Mouse (Mus musculus) thymus, postnatal 14 days (tissue): Measurements from ENCODE around the gene Myof.

ENCODE experiments used
- DNase-seq: peaks from one replicate; pipeline ENCODE4 v3.0.0; 2021

Gene Myof

DNA sequence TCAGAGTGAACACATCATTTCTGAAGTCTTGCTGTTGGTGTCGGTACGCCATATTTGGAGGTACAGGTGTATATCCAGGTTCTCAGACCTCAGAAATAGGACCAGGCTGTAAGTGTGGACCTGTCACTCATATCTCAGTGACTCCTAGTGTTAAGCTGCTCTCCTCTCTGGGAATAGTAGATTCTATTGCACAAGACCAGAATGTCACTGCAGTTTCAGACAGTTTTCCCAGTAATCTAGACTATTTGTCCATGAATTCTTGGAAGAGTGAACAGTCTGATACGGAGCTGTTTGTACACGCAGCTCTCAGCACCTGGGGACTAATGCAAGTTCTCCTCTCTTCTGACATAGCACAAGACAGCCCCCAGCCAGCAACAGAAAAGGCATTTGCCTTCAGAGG, 42.4 kb downstream of the Myof start:
- no peak for DNase-seq

DNA sequence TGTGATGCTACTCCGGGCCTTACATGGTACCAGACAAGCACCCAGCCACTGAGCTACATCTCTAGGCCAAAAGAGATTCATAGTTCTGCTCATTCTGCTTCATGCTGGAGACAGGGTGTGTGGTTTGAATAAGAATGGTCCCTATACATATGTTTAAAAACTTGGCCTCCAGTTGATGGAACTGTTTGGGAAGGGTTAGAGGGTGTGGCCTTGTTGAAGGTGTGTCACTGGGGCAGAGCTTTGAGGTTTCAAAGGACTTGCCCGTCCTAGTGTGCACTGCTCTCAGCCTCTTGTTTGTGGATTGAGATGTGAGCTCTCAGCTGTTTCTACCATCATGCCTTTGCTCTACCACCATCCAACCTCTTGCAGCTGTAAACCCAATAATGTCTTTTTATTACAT, 43.4 kb downstream of the Myof start:
- no peak for DNase-seq

DNA sequence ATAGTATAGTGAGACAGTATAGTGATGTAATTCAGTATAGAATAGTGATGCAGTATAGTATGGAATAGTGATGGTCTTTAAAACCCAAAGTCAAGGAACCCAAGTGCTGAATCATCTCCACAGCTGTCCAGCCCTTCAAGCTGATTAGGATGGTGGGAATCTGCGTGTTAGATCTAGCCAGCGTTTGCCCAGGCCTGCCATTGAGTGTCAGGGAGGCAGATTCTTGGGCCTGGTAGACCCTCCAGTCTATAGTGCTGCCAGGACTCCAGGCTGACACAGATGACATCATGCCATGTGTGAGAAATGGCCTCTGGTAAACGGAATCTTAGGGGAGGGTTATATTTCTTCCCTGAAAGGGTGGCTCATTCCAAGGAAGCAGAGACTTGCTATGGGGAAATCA, 49.1 kb downstream of the Myof start:
- DNase-seq: no peak

DNA sequence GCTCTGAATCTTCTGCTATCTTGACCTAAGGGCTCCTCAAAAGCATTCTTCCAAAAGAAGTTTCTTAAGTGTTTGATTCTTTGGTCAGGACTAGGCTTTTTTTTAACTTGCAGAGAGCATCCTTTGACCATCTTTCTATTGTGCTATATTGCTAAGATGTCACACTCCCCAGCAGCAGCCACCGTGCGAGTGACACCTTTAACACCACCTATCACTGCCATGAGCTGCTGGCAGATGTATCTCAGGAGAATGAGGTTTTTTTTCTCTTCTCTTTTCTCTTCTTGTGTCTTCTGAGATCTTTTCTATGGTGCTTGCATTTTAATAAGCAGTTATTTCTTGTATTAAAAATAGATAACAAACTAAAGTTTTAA, 51.2 kb downstream of the Myof start:
- no peak for DNase-seq

DNA sequence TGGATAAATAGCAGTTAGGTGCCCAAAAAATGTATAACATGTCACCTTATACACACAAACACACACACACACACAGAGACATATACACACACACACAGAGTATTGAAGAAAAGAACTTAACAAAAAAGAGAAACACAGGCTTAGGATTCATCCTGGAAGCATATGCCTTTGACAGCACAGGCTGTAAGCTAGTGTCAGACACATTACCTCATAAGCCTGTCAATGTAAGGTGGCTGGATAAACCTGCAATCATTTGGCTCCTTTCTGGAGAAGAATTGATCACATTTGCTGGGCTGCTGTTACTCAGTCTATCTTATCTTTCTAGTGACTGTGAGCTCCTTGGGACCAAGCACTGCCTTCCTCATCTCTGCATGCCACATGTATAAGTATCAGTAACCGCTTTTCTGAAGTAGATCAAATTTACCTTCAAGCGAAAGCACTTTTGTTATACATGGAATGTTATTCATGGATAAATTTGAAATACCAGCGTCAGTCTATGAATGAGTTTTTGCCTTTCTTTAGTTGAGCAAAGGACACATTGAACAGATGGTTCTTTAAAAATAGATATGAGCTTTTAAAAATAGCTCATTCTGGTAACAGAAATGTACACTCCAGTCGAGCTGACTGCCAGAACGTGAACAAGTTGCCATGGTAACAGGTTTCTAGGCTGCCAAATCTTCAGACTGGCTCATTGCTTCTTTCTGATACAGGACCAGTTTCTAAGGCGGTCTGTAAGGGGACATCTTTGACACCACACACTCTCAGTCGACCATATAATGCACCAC, 51.8 kb downstream of the Myof start:
- DNase-seq: no peak

DNA sequence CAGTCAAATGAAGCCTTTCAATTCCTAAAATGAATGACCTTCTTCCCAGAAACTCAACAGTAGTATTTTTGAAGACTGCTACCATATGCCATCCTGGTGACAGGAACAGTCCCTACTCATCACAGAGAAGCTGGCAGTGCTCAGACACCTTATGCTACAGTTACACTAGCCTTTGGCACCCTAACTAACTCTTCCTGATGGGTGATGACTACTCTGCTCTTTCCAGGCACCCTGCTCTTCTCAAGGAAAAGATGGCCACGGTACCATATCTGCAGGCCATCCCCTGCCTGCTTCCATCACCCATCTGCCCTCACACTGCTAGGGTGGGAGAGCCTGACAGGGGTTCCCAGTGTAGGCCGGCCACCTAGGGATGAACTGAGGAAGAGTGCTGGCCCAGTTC, 53.4 kb downstream of the Myof start:
- DNase-seq: no peak

DNA sequence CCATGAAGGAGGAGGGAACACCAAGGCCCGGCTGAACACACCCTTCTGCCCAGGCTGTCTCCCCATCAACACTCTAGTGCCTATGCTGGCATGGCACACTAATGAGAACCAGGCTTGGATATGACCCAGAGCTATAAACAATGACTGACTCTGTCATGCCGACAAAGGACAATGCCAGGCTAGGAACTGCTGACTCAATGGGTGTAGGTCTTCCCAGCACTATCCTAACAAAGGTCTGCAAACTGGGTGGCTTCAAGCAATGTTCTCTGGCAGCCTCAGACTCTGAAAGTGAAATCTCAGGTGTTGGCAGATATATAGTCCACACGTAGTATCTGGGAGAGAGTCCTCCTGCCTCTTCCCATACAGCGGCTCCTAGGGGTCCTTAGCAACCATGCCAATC, 55.2 kb downstream of the Myof start:
- no peak for DNase-seq

DNA sequence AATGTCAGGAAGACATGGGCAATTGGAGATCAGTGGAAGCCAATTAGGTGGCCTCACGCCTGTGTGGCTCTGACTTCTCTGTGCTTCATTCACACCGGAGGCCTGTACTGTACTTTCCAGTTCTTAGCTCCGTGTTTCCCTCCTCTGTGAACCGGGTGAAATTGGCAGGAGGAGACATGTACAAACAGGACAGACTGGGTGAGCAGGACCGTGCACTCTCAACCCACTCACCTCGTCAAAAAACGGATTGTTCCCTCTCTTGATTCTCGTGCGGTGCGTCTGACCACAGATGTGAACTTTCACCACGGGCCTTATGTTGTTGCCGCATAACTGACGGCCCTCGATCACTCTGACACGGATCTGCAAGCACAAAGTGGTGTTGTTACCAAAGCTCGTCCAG, 57.6 kb downstream of the Myof start:
- no peak for DNase-seq

DNA sequence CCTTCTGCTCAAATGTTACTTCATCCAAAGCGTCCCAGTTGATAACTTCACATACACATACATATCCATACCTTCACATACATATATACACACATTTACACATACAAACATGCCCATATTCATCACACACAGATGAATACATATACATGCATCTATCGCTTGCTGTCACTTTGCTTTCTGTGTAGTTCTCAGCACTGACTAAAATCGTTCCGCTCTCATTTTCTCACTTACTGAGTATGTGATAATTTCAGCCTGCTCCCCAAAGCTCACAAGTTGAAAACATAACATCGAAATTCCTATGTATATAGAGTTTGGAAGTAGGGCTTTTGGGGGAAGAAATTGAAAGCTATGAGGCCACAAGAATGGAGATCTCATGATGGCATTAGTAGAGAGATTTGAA, 67.4 kb downstream of the Myof start:
- DNase-seq: no peak

DNA sequence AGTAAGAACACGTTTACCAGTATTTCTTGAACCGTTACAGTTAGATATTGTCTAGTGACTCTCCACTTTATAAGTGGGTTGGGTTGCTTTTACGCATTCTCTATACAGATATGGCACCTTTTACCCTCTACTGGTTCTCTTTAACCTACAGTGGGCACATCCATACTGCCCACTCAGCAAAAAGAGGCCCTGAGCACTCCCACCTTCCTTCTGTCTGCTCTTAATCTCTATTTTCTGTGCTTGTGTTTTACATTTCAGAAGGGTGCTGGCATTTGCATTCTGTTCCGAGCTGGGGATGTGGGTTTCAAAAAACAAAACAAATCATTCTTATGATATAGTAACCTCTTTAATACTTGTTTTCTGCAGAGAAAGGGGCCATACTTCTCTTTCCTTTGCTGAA, 72.8 kb downstream of the Myof start:
- DNase-seq: no peak

DNA sequence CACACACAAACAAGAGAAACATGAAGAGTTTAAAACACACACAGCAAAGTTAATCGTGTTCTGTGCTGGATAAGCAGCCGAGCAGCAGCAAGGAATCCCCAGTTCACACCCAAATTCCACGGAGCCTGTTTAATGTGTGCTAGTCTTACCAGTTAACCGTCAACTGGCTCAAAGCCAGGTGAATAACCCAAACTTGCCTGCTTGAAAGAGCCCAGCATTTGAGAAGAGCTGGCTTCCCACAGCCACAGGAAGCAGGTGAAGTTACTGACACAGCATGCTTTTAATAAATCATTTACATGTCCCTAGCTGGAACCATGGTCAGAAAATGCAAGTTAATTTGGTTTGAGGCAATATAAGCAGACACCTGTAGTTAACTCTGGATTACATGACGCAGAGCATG, 73.4 kb downstream of the Myof start:
- no peak for DNase-seq

DNA sequence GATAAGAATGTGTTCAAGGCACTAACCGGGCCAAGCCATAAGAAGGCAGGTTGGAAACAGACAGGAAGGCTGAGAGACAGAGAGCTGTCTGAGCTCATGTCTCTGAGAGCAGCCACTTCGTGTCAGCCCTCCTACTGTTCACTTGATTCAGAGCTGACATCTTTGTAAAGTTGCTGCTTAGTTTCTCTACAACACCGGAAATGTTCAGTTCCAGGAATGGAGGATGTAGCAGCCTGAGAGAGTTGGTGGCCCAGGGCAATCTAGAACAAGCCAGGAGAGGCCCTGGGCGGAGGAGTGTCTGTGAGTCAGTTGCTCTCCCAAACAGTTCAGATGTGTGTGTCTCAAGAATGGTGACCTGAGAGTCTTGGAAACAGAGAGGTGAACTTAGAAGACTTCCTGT, 77.5 kb downstream of the Myof start:
- no peak for DNase-seq

DNA sequence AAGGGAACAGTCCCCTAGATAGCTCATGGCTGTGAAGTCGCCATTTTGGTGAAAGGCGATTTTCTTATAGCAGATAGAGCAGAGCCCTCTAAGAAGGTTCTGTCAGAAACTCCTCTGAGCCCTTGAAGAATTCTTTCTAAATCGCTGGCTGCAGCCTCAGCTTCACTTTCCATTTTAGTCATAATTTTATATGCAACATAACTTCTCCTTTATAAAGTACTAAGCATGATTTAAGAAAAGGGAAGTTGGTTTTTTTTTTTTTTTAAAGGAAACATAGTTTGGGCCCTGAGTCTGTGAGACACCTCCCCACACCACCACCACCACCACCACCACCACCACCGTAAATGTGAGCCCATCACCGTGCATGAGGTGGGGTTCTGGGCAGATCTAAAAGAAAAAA, 80.0 kb downstream of the Myof start:
- no peak for DNase-seq

DNA sequence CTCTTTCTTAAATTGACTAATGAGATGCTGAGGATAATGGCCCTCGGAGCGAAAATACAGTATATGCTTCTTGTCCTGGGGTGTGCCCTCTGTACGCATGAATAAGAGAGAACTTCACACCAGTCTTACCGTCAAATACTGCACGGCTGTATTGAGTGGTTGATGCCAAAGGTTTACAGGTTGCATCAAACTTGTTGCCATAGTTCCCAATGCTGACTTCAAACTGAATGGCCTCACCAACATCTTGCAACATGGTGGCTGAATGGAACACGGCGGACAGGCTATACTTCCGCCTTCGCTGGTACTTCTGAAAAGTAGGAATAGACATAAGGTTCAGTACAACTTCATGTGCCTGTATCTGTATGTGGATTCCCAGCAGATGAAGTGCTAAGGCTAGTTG, 82.6 kb downstream of the Myof start:
- no peak for DNase-seq

DNA sequence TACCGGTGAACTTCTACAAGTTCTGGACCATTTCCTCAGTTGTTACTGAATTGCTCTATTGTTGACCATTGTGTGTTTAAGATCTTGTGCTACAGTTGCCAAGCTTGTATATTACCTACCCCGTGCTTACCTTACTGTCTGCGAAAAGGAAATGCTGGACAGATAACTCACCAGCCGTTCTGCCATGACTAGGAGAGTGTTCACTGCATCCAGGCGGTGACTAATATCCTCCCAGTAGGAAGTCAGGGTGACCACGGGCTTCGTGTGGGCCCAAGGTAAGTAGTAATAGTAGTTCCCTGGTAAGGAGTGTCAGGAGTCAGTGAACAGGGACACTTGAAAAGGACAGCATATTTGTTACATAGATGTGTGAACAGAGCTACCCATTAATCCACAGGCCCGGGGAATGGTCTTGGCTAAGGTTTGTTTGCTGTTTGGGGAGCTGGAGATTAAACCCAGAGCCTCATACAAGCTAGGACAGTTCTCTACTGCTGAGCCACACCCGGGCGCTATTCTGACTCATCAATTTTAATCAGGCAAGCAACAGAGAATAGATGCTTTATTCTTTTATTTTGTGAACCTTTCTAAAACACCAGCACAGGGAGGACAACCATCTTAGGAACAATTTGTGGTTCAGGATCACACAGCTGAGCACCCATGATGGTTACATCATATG, 83.7 kb downstream of the Myof start:
- DNase-seq: no peak

DNA sequence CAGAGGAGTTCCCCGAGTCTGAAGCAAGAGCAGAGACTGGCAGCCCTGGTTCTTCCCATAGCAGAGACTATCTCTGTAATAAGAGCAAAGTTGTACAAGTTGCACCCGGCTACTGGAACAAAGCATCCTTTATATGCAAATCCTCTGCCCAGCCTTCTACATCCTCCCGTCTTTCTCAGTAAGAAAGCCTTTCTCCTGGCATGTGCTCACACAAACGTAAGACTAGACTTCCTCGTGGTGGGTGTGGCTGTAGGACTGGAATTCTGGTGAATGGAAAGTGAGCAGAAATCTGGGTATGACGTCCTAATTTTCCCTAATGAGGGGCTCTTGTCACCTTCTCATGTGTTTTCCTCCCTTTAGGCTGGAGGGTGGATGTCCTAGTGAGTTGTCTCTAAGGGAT, 84.3 kb downstream of the Myof start:
- no peak for DNase-seq

DNA sequence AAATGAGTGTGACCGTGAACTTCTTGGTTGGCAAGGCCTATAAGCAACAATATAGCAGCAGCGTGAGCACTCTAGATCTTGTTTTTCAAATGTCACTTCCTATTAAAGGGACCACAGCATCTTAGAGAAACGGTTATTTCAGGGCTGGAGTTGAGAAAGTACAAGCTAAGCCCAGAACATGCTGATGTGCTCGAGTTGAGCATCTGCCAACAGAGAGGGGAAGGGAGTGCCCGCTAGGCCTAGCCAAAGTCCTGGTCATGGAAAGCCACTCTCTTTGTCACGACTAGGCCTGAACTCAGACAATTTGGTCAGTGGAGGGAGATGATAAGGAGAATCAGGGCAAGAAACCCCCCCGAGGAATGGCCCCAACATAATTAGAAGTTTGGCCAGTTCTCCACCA, 86.1 kb downstream of the Myof start:
- no peak for DNase-seq

DNA sequence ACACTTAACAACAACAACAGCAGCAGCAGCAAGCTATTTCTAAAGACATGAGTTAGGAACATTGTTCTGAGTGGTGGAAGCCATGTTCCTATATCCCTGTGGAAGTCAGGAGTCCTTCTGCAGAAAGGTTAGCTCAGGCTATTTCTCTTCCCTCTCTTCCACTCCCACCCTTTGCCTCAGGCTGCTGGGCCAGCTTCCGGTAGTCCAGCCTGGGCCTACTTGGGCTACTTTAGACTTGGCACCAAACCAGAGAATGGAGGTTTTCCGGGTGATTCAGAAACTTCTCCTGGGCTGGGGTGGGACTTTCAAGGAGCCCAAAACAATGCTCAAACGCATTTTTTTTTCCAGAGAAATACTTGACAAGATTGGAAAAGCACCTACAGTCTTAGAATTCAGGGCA, 87.4 kb downstream of the Myof start:
- no peak for DNase-seq

DNA sequence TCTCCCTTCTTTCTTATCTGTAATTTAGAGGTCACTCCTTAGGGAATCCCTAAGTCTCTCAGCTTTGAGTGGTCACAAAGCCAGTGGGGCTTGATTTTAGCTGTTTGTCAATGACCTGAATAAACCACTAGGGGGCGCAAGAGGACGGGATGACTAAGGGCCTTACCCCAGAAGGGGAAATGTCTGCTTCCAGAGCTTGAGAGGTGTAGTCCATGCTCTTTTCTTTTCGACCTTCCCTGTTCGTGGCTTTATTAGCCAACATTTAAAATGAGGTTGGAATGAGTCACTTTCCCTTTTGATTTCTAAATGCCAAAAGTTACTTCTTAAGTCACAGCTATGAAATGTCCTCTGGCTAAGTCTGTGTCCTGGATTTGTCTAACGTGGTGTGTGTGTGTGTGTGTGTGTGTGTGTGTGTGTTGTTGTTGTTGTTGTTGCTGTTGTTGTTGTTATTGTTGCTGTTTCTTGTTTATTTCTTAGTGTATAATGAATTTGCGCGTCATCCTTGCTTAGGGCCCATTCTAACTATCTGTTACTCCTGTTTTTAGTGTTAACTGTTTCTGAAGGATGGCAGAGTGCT, 87.9 kb downstream of the Myof start:
- DNase-seq: peak; percentile 79

DNA sequence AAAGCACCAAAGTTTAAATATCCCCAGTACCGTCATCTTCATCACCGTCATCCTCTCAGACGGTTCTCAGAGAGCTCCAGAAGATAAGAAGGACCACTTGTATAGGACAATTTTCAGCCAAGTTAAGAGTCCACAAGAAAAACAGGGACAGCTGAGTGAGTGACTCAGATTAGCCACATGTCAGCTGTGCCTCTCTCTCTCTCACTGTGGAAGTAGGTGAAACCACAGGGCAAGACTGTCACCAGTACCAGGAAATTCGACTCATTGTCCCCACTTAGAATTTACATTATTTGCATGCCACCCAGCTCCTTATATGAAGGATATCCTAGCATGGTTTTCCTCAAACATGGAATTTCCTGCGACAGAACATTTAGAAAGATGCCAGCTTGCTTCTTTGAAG, 88.6 kb downstream of the Myof start:
- no peak for DNase-seq

DNA sequence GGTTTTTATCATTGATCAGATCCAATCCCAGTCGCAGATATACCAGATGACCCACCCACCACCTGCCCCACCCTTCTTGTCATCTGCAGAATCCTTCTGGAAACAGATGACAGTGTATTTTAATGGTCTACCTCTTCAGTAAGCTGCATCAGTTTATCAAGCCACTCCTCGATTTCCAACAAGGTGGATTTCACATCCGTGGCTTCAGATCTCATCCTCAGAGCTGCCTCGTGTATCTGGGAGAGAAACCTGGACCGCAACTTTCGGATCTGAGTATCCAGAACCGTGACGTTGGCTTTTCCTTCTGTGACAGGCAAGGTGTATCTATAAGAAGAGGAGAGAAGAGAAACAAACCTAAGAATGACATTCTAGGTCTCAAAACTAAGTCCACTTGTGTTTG, 89.1 kb downstream of the Myof start:
- no peak for DNase-seq

DNA sequence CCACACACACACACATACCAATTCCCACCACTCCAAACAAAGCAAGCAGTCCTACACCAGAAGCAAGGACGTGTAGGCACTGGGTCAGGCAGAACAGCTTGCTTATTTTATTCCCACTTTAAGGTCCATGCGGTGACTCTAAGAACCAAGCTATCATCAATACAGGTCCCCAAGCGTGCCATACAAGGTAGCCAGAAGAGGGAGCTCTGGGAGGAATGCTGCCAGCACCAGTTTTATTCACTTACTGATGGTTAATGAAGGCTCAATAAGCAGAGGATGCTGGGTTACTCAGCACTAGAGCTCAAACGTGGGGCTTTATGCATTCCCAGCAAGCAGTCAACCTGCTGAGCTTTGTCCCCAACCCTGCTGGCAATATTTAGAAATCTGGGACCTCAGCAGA, 96.7 kb downstream of the Myof start:
- DNase-seq: no peak

DNA sequence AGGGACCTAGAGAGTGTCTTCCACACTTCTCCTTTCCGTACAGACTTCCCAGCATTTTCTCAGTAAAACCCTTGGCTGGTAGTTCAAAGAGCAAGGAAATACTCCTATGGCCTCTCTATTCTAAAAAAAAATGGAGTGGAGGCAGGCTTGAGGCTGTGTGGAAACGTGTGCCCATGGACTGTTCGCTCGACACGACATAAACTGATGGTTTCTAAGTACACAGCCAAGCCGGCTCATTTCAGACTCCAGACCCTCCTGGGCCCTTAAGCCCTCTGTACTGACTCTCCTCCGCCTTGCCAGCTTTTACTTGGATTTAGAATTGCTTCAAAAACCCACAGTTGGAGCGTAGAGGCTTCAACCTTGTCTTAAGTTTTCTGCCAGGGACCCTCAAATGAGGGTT, 97.3 kb downstream of the Myof start:
- DNase-seq: no peak

DNA sequence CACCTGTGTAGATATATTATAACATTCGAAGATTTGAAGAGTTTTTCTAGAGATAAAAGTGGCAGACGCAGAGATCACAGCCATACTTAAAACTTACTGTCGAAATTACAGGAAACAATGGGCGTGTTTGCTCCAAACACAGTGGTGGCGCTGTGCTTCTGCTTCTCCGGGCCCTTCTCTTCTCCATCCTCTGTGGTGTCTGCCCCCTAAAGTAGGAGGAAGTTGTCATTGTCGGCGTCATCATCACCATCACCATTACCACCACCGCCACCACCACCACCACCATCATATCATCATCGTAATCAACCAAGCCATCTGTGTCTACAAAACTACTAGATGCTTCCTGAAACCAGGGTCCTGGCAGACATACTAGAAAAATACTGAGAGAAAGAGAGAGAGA, 104.2 kb downstream of the Myof start:
- no peak for DNase-seq

DNA sequence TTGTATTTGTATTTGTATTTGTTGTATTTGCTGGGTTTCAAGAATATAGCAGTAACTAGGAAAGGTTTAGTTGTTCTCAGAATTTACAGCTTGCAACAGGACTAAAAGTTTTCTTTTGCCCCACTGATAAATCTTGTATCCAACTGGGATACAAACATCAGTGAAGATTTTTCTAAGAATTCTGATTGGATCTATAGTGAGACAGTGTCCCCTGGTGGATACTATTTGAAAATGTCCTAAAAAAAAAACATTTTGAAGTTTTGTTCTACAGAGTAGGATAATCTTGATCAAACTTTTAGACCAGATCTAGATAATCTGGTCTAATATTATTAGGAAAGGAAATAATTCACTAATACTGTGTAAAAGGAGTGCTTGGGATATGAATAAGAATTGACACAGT, 106.3 kb downstream of the Myof start:
- DNase-seq: no peak
